Mouse (Mus musculus): ENCODE results near the gene Anln.
"Not testable (repeated sequence)": the region's sequence is repeated elsewhere in the genome, so short reads cannot be mapped to it uniquely, and the experiment has no call there.

Anln gene

DNA sequence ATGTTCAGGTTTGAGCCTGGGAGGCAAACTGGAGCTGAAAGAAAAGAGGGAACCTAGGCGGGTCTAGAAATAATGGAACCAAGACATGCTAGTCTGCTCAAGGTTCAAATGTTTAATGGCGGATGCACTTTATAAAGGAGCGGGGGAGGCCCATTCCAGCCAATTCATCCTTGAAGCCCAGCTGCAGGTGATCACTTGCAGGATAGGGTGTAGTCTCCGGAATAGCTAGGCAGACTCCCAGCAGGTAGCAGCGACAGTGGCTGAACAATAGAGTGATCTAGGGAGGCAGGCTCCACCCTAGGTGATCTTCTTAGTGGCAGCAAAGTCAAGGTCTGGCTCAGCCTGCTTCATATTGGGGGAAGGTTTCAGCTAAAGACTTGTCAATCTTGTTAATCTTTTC lies 72.9 kb downstream of the Anln start:
- DNase-seq: not testable (repeated sequence)

DNA sequence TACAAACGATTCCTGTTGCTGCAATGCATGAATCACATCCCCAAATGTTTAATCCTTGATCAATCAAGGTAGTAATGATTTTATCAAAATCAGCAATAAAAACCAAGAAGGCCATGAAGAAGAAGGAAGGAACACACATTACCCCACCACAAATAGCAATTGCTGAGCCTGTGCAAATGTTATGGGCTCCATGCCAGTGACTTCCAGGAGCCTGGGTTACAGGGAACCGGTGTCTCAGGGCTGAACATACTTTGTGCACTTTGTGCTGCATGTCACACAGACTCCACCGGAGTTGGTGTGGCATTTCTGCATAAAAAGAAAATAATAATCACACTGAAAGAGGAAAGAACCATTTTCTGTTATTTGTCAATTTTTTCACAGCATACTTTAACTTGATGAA lies 74.9 kb downstream of the Anln start:
- no peak for DNase-seq

DNA sequence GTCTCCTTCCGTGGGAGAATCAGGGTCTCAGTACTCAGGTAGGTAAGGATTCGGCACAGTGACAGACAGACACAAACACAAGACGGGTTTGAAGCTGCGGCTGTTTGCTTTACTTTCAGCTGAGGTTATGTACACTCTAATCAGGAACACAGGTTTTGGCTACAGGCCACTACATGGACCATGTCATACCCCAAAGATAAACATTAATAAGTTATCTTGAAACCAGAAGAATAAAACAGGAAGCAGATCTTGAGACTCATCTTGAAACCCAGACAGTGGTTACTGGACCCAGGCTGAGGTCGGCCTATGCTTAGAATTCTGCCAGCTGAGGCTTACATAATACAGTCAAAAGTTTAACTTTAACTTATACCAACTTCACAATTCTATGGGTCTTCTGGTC lies 75.8 kb downstream of the Anln start:
- DNase-seq: no peak

DNA sequence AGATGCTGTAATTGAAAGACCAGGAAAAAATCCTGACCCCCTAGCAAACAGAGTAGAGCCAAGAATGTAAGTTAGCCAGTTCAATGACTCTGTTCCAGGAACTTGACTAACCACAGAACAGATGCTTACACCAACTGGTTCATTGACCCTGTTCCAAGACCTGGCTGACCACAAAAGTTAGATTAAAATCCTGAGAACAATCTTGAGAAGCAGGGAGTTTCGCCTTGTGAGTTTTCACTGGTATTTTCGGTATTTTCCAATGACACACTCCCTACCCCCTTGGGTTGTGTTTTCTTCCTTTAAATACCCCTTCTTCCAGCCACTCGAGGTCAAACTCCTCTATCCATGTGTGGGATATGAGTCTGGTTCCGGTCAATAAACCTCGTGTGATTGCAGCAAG lies 79.3 kb downstream of the Anln start:
- peak; percentile 23 to 38 for DNase-seq

DNA sequence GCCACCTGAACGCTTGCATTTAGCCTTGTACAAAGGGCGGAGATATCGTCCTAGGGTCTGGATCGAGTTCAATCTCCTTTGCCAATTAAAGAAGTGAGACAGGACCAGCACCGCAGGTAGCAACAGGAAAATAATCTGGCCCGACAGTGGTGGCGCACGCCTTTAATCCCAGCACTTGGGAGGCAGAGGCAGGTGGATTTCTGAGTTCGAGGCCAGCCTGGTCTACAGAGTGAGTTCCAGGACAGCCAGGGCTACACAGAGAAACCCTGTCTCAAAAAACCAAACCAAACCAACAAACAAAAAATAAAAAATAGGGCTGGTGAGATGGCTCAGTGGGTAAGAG lies 81.1 kb downstream of the Anln start:
- not testable (repeated sequence) for DNase-seq

DNA sequence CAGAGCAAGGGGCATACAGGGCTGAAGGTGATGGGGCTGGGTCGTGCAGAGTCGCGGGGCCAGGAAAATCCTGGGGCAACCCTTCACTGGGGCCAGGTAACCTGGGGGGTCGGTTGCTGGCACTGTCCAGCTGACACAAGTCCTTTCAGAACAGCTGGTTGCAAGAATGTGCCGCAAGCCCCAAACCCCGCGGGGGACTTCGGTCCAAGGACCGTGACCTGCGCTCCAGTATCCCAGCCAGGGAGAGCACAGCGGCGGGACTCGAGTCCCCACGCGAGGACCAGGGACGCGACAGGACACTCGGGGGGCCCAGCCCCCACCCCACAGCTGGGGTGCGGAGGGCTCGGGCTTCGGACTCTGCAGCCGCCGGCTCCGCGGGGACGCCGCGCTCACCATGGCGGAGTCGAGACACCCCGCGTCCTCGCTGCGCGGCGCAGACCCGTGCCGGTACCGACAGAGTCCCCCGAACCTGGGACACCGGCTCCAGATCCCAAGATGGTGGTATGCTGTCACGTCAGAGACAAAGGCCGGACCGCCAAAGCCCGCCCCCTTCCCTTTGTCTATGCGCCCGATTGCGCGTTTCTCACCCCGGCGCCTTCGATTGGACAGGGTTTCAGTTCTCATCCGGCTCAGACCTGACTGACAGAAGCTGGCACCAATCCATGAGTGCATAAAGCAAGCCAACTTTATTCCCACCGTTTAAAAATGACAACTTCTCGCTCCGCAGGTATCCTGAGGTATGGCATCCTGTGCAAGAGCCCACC lies 81.7 kb downstream of the Anln start, which contains the start of gene Zfp810:
Zfp810 (minus strand) TSS at position 493 of the 764 bp plus-strand sequence.
- DNase-seq: peak; percentile 97 to 98

DNA sequence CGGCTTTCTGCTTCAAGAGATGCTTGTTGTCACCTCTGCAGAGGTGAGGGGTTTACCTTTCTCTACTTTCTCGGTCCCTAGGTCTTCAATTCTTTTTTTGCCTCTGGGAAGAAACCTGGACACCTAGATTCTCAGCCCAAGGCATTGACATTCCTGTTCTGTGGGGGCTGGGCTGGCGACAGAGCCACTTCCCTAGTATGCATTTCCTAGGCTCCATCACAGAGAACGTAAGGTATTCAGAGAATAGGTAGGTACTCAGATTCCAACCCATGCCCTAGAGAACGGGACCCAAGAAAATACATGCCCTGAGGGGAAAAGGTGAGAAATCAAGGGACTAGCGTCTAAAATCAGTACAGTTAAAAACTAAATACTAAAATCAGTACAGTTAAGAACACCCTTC lies 82.3 kb downstream of the Anln start:
- peak; percentile 53 to 59 for DNase-seq

DNA sequence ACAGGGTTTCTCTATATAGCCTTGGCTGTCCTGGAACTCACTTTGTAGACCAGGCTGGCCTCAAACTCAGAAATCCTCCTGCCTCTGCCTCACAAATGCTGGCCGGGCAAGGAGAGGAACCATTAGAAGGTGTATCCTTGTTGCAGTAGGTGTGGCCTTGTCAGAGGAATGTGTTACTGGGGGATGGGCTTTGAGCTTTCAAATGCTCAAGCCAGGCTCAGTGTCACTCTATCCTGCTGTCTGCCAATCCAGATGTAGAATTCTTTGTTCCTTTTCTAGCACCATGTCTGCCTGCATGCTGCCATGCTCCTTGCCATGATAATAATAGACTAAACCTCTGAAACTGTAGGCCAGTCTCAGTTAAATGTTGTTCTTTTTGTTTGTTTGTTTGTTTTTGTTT lies 86.8 kb downstream of the Anln start:
- DNase-seq: no peak

Measured in cerebellum, postnatal 10 days (tissue).